Mouse (Mus musculus) hindbrain, embryonic 15.5 days (tissue): Measurements from ENCODE around the gene Rasgrp3. TPM values are rescaled to one million over a fixed set of nuclear protein-coding genes. Genes with fewer than 3 reads are reported as not detected.

Source experiments
- ATAC-seq: fragments of 200-750 bp; cut with Nextera tagmentation; 2 replicates; pipeline ENCODE4 v1.8.0; 2017; ENCODE audit warnings: low read depth, moderate number of reproducible peaks, moderate TSS enrichment; ENCODE audit not compliant: low FRiP score
- H3K27ac ChIP-seq: fragments of 300-500 bp; sonication (generic); replicated peaks from 2 replicates; pipeline ENCODE4 v1.5.1; 2015; ENCODE audit warnings: mild to moderate bottlenecking, inconsistent platforms
- H3K27me3 ChIP-seq: fragments of 300-500 bp; sonication (generic); 2 replicates; pipeline ENCODE4 v1.6.1; 2015; ENCODE audit warnings: control low read depth, inconsistent platforms
- H3K36me3 ChIP-seq: fragments of 300-500 bp; sonication (generic); 2 replicates; pipeline ENCODE4 v1.6.1; 2015; ENCODE audit warnings: control low read depth, inconsistent platforms
- H3K4me1 ChIP-seq: fragments of 300-500 bp; sonication (generic); replicated peaks from 2 replicates; pipeline ENCODE4 v1.6.1; 2015; ENCODE audit warnings: control low read depth, inconsistent platforms
- H3K4me2 ChIP-seq: fragments of 300-500 bp; sonication (generic); 2 replicates; pipeline ENCODE4 v1.6.1; 2015; ENCODE audit warnings: moderate library complexity, mild to moderate bottlenecking, inconsistent platforms
- H3K4me3 ChIP-seq: fragments of 300-500 bp; sonication (generic); 2 replicates; pipeline ENCODE4 v1.5.1; 2015; ENCODE audit warnings: mild to moderate bottlenecking, inconsistent platforms
- H3K9ac ChIP-seq: fragments of 300-500 bp; sonication (generic); 2 replicates; pipeline ENCODE4 v1.6.1; 2015; ENCODE audit warnings: inconsistent platforms
- H3K9me3 ChIP-seq: fragments of 300-500 bp; sonication (generic); 2 replicates; pipeline ENCODE4 v1.6.1; 2016; ENCODE audit warnings: control low read depth, inconsistent platforms
- WGBS: fragments of 180-500 bp; shearing (Covaris S2); methylation state at CpG from one replicate; pipeline ENCODE4 v1.1.7; 2015; 5-methylcytosine and 5-hydroxymethylcytosine counted together
- polyA plus RNA-seq: library from polyadenylated mRNA; unstranded; fragments of >200 nt; fragmentation: Nextera tagmentation; extraction: Ambion mirVana; gene quantifications from 2 replicates; pipeline ENCODE4 v1.2.1, GENCODE M21; 2015

Rasgrp3 gene
- polyA plus RNA-seq = 5.2 and 7.7 TPM in 2 replicates

DNA sequence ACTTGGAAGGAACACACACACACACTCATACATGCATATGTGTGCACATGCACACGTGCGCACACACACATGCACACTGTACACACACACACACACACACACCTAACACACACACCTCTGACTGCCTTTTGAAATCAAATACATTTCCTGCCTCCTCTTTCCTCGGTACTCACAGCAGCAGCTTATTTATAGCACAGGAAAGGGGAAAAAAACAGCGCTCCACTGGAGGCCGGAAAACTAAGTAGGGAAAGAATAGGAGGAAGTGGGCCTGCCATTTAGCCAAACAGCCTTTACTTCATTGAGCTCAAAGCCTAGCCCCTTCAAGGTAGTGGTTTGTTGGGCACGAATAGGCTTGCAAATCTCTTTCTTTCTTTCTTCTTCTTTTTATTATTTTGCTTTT lies at the start of gene Rasgrp3:
Rasgrp3 (plus strand) TSS at position 298 of the 400 bp plus-strand sequence.
- 0 out of 2 replicates have a peak within 1 kb of the TSS, but pooled peaks have one; percentile 34 for H3K27ac ChIP-seq
- no peak for ATAC-seq
- H3K9ac ChIP-seq = no peak within 1 kb of the TSS
- H3K27me3 ChIP-seq = no peaks in the 10 kb centered on the region
- H3K4me1 ChIP-seq = peaks cover 8% of the 10 kb centered on the region
- H3K4me2 ChIP-seq = no peak within 1 kb of the TSS
- H3K36me3 ChIP-seq = no peaks in the 10 kb centered on the region
- peak within 1 kb of the TSS; percentile 10; the same call in 1 of the 2 replicates for H3K4me3 ChIP-seq
- no peaks in the 10 kb centered on the region for H3K9me3 ChIP-seq
- 79% methylated on average over 6 of the region's 6 CpGs for WGBS

DNA sequence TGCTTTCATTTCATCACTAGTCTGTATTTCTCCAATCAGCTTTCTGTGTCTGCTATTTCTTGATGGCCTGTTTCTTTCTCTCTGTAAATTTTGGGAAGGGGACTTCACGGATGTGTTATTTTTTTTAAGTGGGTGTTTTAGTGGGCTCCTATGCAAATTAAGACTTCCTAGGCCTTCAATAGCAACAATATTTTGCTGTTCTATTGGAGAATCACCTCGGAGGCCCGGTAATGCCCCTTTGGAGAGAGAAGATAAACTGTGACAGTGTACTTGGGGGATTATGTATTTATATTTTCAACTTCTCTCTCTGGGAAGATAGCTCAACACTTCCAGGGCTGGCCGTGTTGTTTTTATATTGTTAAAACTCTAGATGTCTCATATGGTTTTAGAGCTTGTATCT lies 47.3 kb upstream of the Rasgrp3 start:
- Histone ChIP-seq H3K27ac (no peak overlapping the region), H3K4me1 (no peaks in the 10 kb centered on the region), H3K4me3 (no peak overlapping the region), H3K27me3 (no peaks in the 10 kb centered on the region), H3K9me3 (no peaks in the 10 kb centered on the region), H3K36me3 (no peaks in the 10 kb centered on the region), H3K4me2 (no peak overlapping the region), H3K9ac (no peak overlapping the region)
- ATAC-seq = no peak
- WGBS = 85% methylated on average over 4 of the region's 4 CpGs

DNA sequence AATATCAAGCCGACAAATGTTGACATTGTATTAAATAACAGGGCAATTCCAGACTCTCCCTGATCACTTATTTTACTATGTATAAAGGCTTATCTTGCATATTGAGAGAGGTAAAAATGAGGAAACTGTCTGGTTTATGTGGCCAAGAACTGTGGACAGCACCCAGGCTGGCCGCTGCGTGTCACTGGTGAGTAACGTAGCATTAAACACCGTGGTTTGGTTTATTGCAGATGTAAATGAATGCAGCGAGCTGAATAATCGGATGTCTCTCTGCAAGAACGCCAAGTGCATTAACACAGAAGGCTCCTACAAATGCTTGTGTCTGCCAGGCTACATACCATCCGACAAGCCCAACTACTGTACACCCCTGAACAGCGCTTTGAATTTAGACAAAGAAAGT lies 45.6 kb upstream of the Rasgrp3 start:
- Histone ChIP-seq H3K27me3 (no peaks in the 10 kb centered on the region), H3K9me3 (no peaks in the 10 kb centered on the region), H3K4me1 (no peaks in the 10 kb centered on the region), H3K36me3 (no peaks in the 10 kb centered on the region), H3K9ac (no peak overlapping the region), H3K4me3 (no peak overlapping the region), H3K4me2 (no peak overlapping the region), H3K27ac (no peak overlapping the region)
- 76% methylated on average over 10 of the region's 10 CpGs for WGBS
- ATAC-seq = no peak

DNA sequence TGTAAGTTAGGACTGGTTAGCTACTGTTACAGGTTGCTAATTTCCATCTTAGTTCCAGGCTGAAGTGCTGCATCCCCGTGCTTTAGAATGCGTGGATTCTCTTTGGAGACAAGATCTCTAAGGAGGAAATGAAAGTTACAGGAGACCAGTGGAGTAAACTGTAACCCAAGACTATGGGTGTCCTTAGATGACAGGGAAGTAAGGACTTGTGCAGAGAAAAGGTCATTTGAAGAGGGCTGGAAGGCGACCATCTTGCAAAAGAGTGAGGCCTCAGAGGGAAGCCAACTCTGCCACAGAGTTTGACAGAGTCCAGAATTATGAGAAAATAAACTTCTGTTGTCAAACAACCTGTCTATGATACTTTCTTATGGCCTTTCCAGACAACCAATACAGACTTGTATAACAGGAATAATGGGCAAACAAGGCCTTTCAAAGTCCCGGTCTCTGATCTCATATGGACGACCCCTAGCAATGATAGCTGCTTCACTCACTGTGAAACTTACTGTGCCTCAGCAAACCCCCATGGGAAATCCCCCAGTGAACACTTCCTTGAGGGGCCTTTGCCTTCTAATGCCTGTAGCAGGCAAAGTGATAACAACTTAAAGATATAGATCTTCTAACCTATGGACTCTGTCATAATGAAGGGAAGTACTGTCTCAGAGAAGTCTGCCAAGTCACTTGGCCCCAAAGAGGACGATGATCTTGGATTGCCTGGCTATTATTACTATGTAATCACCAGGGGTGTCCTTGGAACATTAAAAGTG lies 44.1 kb upstream of the Rasgrp3 start:
- no peaks in the 10 kb centered on the region for H3K4me1 ChIP-seq
- no peak overlapping the region for H3K4me3 ChIP-seq
- H3K27me3 ChIP-seq = no peaks in the 10 kb centered on the region
- no peaks in the 10 kb centered on the region for H3K9me3 ChIP-seq
- no peak for ATAC-seq
- WGBS = 92% methylated on average over 6 of the region's 6 CpGs
- H3K9ac ChIP-seq = no peak overlapping the region
- no peaks in the 10 kb centered on the region for H3K36me3 ChIP-seq
- H3K4me2 ChIP-seq = no peak overlapping the region
- H3K27ac ChIP-seq = no peak overlapping the region

DNA sequence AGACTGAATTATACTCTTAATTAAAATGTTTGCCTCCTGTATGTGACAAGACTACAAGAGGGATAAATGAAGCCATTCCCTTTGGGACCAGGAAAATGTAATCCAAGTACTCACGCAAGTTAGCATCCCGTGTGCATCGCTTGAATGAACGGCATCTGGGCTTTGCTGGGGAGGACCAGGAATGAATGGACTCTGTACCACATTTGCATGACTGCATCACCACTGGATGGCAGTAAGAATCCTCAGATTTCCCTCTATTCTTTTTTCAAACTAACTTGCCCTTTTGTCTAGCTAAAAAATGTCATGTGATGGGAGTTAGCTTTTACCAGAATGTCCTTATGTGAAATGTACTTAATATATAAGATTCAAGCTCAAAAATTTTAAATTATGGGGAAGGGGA lies 29.3 kb upstream of the Rasgrp3 start:
- Histone ChIP-seq H3K9me3 (no peaks in the 10 kb centered on the region), H3K9ac (no peak overlapping the region), H3K4me3 (no peak overlapping the region), H3K4me1 (no peaks in the 10 kb centered on the region), H3K4me2 (no peak overlapping the region), H3K27ac (no peak overlapping the region), H3K27me3 (no peaks in the 10 kb centered on the region), H3K36me3 (no peaks in the 10 kb centered on the region)
- 19% methylated on average over 4 of the region's 4 CpGs for WGBS
- no peak for ATAC-seq

DNA sequence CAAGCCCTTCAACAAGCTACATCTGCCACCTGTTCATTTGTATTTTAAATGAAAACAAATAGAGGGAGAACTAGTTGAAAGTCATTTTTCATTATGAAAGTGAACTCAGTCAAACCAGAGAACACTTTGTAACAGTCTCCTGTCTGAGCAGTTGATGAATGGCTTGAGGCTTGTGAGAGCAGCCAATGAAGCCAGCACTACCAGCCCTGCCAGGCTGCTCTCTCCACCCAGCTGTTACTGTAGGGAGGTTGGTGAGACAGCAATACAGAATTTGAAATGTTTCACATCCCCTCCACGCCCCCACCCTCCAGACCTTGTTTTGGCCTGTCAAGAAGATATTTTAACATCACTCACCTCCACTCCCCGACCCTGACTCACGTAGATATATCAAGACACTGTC lies 18.8 kb upstream of the Rasgrp3 start:
- no peak overlapping the region for H3K4me3 ChIP-seq
- no peak for ATAC-seq
- H3K36me3 ChIP-seq = no peaks in the 10 kb centered on the region
- no peaks in the 10 kb centered on the region for H3K9me3 ChIP-seq
- H3K4me2 ChIP-seq = no peak overlapping the region
- 92% methylated on average over 3 of the region's 3 CpGs for WGBS
- no peaks in the 10 kb centered on the region for H3K4me1 ChIP-seq
- H3K27me3 ChIP-seq = no peaks in the 10 kb centered on the region
- no peak overlapping the region for H3K27ac ChIP-seq
- no peak overlapping the region for H3K9ac ChIP-seq

DNA sequence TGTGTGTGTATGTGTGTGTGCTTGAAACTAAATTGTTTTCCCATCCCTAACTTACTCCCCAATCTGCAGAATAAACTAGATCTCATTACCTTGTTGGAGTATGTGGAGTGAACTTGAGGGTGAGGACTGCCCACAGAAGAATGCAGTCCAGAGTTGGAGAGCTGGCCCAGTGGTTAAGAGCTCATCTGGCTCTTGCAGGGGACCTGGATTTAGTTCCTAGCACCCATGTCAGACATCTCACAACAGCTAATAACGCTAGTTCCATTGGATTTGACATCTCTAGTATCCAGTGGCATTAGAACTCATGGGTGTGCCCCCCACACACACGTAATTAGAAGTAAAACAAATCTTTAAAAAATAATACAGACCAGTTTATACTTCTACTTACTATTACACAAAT lies 1.5 kb upstream of the Rasgrp3 start:
- H3K4me1 ChIP-seq = peaks cover 4% of the 10 kb centered on the region
- no peaks in the 10 kb centered on the region for H3K27me3 ChIP-seq
- no peak overlapping the region for H3K4me3 ChIP-seq
- 92% methylated on average over 2 of the region's 2 CpGs for WGBS
- no peaks in the 10 kb centered on the region for H3K9me3 ChIP-seq
- no peak overlapping the region for H3K9ac ChIP-seq
- ATAC-seq = no peak
- no peak overlapping the region for H3K27ac ChIP-seq
- no peaks in the 10 kb centered on the region for H3K36me3 ChIP-seq
- no peak overlapping the region for H3K4me2 ChIP-seq

DNA sequence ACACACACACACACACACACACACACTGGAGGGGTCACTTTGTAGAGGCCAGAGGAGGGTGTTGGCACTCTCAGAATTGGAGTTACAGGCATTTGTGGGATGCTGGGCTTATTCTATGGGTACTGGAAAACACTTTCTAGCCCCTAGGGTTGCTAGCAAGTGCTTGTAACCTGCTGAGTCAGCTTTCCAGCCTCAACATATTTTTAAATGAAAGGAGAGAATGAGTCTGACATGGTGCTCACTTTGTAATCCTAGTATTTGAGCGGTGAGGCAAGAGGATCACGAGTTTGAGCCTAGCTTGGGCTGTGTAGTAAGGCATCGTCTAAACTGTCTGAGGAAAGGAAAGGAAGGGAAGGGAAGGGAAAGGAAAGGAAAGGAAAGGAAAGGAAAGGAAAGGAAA lies 825 bp upstream of the Rasgrp3 start:
- Histone ChIP-seq H3K9ac (no peak overlapping the region), H3K4me3 (no peak overlapping the region), H3K27ac (no peak overlapping the region), H3K4me2 (no peak overlapping the region), H3K4me1 (peaks cover 7% of the 10 kb centered on the region), H3K9me3 (no peaks in the 10 kb centered on the region), H3K36me3 (no peaks in the 10 kb centered on the region), H3K27me3 (no peaks in the 10 kb centered on the region)
- 77% methylated on average over 3 of the region's 3 CpGs for WGBS
- no peak for ATAC-seq

DNA sequence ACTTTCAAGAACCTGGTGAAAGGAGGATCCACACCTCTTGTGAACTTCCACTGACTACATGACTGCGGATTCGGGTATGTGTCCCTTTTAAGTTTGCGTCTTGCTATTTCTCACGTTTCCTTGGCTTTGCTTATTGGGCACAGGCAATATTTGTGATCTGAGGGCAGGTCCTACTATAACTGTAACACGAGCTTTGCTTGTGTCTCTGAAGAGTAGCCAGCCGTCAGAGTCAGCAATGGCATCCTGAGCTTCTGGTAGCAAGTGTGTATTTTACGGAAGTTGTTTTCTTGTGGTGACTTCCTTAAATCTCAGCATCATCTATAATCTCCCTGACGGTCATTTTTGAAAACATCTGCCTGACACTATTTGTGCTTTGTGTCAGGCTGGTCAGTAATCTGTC lies 399 bp downstream of the Rasgrp3 start:
- Histone ChIP-seq H3K27ac (0 out of 2 replicates have a peak overlapping the region, but pooled peaks have one; percentile 34), H3K4me2 (no peak overlapping the region), H3K9ac (no peak overlapping the region), H3K36me3 (no peaks in the 10 kb centered on the region), H3K4me1 (peaks cover 10% of the 10 kb centered on the region), H3K9me3 (no peaks in the 10 kb centered on the region), H3K4me3 (0 out of 2 replicates have a peak overlapping the region, but pooled peaks have one; percentile 0), H3K27me3 (no peaks in the 10 kb centered on the region)
- ATAC-seq = no peak
- 87% methylated on average over 8 of the region's 8 CpGs for WGBS

DNA sequence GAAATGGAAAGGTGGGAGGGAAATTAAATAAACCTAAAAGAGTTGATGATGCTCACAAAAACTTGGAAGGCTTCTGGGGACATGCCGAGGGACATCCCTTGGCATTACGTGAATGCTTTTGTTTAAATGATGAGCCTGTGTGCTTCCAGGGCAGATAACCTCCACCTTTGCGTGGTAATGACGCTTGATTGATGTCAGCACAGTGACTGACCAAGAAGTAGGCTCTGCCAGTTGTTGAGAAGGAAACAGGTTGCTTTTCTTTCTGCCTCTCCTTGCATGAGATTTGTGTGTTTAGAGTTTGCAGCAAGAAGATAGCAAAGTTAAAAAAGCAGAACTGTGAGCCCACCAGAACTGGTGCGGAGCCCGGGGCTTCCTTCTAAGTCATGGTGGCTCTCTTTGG lies 1.1 kb downstream of the Rasgrp3 start:
- Histone ChIP-seq H3K27me3 (no peaks in the 10 kb centered on the region), H3K36me3 (no peaks in the 10 kb centered on the region), H3K4me2 (no peak overlapping the region), H3K4me3 (peak overlapping the region; percentile 10; the same call in 1 of the 2 replicates), H3K9me3 (no peaks in the 10 kb centered on the region), H3K4me1 (peaks cover 10% of the 10 kb centered on the region), H3K27ac (no peak overlapping the region), H3K9ac (no peak overlapping the region)
- WGBS = 66% methylated on average over 6 of the region's 6 CpGs
- ATAC-seq = no peak

DNA sequence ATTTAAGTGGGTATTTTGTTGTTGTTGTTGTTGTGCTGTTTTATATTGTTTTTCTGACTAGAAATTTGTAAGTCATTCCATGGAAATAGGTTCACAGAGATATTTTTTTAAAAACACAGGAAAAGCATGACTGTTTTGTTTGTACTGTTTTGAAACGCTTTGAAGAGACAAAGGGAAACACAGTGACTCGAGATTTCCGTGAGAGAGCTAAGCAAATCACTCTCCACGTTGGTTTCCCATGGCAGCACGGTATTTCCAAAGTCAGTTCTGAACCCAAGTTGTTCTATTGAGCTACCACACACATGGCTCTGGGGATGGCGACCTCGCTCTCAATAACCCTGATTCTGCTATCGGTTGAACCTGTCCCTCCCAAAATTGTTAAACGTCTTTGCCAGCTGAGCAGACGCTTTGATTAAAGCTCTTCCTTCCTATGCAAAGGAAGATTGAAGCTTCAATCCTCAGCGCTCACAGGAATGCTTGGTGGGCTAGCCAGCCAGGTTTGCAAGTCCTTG lies 1.6 kb downstream of the Rasgrp3 start:
- Histone ChIP-seq H3K4me1 (peaks cover 10% of the 10 kb centered on the region), H3K4me2 (peak overlapping the region; percentile 9; the same call in 1 of the 2 replicates), H3K27ac (no peak overlapping the region), H3K9ac (no peak overlapping the region), H3K27me3 (no peaks in the 10 kb centered on the region), H3K36me3 (no peaks in the 10 kb centered on the region), H3K9me3 (no peaks in the 10 kb centered on the region), H3K4me3 (no peak overlapping the region)
- 60% methylated on average over 11 of the region's 11 CpGs for WGBS
- ATAC-seq = no peak

DNA sequence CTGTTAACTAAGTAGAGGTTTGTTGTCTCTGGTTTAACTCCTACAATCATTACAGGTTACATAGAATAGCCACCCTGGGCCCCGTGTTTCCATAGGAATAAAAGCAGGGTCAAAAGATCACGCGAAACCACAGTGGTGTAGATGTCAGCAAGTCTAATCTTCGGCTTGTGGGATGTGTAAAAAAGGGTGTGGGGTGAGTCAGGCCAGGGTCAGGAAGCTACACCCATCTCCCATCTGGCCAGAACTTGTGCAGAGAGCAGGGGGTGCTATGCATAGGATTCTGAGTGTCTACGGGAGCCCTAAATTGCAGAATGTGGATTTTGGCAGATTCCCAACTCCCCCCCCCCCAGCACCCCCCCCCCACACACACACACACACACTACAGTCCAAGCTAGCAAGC lies 2.5 kb downstream of the Rasgrp3 start:
- Histone ChIP-seq H3K27me3 (no peaks in the 10 kb centered on the region), H3K9me3 (no peaks in the 10 kb centered on the region), H3K4me2 (no peak overlapping the region), H3K4me3 (no peak overlapping the region), H3K27ac (no peak overlapping the region), H3K9ac (no peak overlapping the region), H3K4me1 (peaks cover 10% of the 10 kb centered on the region), H3K36me3 (no peaks in the 10 kb centered on the region)
- ATAC-seq = no peak
- WGBS = 57% methylated on average over 5 of the region's 5 CpGs
